Mouse (Mus musculus): ENCODE measurements around the gene Arl5c.

Gene Arl5c

GRCm38 (mm10) chr11:98019883-98020610 lies 24.1 kb upstream of the Arl5c start:
- no peak for DNase-seq (ENCODE audit: low read depth)

GRCm38 (mm10) chr11:98018858-98019641 lies 23.1 kb upstream of the Arl5c start:
- no peak for DNase-seq (ENCODE audit: low read depth)

GRCm38 (mm10) chr11:98018222-98018621 lies 22.2 kb upstream of the Arl5c start:
- DNase-seq (ENCODE audit: low read depth), result no peak

- DNase-seq (ENCODE audit: low read depth), result no peak
These were observed 20.8 kb upstream of the Arl5c start for GRCm38 (mm10) chr11:98016824-98017223.

GRCm38 (mm10) chr11:98016177-98016576 lies 20.2 kb upstream of the Arl5c start:
- DNase-seq (ENCODE audit: low read depth), result no peak

- no peak for DNase-seq (ENCODE audit: low read depth)
These were observed 16.9 kb upstream of the Arl5c start for GRCm38 (mm10) chr11:98012831-98013230.

GRCm38 (mm10) chr11:98011716-98012115 lies 15.7 kb upstream of the Arl5c start:
- no peak for DNase-seq (ENCODE audit: low read depth)

- no peak for DNase-seq (ENCODE audit: low read depth)
These were observed 12.1 kb upstream of the Arl5c start for GRCm38 (mm10) chr11:98008087-98008486.

- DNase-seq (ENCODE audit: low read depth), result no peak
These were observed 9.7 kb upstream of the Arl5c start for GRCm38 (mm10) chr11:98005686-98006085.

- DNase-seq (ENCODE audit: low read depth), result no peak
These were observed 9.1 kb upstream of the Arl5c start for GRCm38 (mm10) chr11:98005076-98005475.

GRCm38 (mm10) chr11:98004161-98004560 lies 8.2 kb upstream of the Arl5c start:
- no peak for DNase-seq (ENCODE audit: low read depth)

GRCm38 (mm10) chr11:98003171-98003671 lies 7.2 kb upstream of the Arl5c start:
- DNase-seq (ENCODE audit: low read depth), result no peak

GRCm38 (mm10) chr11:98002627-98003026 lies 6.6 kb upstream of the Arl5c start:
- DNase-seq (ENCODE audit: low read depth), result peak; percentile 65

GRCm38 (mm10) chr11:98001986-98002385 lies 6.0 kb upstream of the Arl5c start:
- DNase-seq (ENCODE audit: low read depth), result no peak

GRCm38 (mm10) chr11:98001351-98001824 lies 5.4 kb upstream of the Arl5c start:
- DNase-seq (ENCODE audit: low read depth), result no peak

GRCm38 (mm10) chr11:98000378-98001140 lies 4.6 kb upstream of the Arl5c start:
- DNase-seq (ENCODE audit: low read depth), result no peak

- no peak for DNase-seq (ENCODE audit: low read depth)
These were observed 3.8 kb upstream of the Arl5c start for GRCm38 (mm10) chr11:97999748-98000147.

- no peak for DNase-seq (ENCODE audit: low read depth)
These were observed 3.1 kb upstream of the Arl5c start for GRCm38 (mm10) chr11:97998898-97999608.

- no peak for DNase-seq (ENCODE audit: low read depth)
These were observed 2.3 kb upstream of the Arl5c start for GRCm38 (mm10) chr11:97998074-97998793.

- no peak for DNase-seq (ENCODE audit: low read depth)
These were observed 1.5 kb upstream of the Arl5c start for GRCm38 (mm10) chr11:97997387-97997960.

- DNase-seq (ENCODE audit: low read depth), result no peak
These were observed 710 bp upstream of the Arl5c start for GRCm38 (mm10) chr11:97996691-97997090.
